Mouse (Mus musculus): ENCODE results near the gene Tmem268. TPM values are rescaled to one million over a fixed set of nuclear protein-coding genes. Genes with fewer than 3 reads are reported as not detected.

Gene Tmem268
- total RNA-seq, 2 experiments from 2014 or later, result 5.8 to 8.3 TPM

DNA sequence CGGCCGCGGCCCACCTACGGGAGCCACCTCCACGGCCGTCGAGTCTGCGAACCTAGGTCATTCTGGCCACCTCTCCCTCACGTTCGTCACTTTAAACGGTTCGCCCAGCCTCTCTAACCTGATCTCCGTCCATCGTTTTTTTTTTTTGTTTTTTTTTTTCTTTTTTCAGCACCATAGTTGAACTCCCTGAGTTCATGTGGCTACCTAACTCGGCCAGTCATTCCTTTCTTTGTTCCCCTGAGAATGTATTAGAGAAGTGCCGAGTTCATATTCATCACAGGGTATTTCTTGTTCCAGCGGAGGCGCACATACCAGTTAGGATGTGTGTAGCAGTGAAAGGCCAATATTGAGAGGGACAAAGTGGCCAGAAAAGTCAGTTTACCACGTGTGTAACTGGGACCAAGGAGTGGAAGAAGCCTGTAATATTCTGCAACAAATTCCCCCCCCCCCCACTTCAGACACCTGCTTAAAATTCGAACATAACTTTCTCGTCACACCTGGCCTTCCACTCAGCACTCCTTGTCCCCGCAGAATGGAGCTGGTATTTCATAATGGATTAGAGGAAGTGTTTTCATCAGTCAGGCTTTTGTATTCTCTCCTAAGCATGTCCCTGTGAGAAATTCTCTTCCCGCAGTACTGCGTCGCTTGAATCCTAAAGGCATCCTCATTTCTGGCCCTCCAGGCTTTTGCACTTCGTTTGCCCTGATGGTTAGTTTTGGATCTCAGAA lies 13.2 kb upstream of the Tmem268 start:
- Histone ChIP-seq H3K4me3 (peak overlapping the region; percentile 70), H3K27ac (peak overlapping the region; percentile 95)
- TF ChIP-seq CTCF (conservative IDR thresholded peaks at IDR 0.05), result no peak
- no peak for DNase-seq (ENCODE audit: low spot score in 2 of 2)

DNA sequence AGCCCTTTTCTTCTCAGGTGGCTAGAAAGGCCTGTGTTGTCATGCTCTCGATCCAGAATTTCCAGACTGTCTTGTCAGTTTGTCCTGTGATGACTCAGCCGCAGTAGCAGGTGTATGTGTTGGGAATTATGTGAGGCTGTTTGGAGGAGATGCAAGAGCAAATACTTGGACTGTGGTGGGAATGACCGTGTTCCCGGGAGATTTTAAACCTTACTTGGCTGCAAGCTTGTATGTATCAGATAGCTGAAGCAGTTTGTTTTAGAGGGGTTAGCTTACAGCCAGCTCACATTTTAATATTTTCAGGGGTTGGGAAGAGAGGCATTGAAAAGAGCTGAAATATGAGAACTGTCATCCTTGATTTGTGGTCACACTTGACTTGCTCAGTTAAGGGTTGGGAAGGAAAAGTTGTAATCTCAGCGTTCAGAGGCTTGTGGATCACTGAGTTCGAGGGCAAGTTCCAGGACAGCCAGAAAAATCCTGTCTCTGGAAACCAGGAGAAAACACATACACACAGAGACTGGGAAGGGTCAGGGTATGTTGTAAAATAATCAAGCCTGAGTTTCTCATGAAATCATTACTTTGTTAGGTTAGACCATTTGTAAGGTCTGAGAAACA lies 12.0 kb upstream of the Tmem268 start:
- DNase-seq (ENCODE audit: low spot score in 2 of 2), result no peak
- no peak for TF ChIP-seq CTCF (conservative IDR thresholded peaks at IDR 0.05)
- H3K27ac ChIP-seq, result no peak overlapping the region; the same call in 1 of the 2 replicates
- H3K4me3 ChIP-seq, result peak overlapping the region; percentile 70; the same call in 1 of the 2 replicates

DNA sequence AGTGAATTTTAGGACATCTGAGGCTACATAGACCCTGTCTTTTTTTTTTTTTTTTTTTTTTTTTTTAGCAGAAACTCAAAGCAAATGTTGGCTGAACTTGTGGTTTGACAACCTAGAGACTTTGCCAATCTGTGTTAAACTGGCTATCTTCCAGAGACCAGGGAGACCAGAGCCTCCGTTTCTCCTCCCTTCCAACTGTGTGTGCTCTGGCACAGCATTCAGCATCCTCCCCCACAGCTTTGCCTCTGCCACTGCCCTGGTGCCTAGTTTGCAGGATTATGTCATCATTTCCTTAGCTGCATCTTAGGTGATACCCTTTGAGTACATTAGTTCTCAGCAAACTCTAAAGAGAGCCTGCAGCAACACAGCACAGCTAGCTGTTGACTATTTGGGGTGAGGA lies 10.8 kb upstream of the Tmem268 start:
- TF ChIP-seq CTCF (conservative IDR thresholded peaks at IDR 0.05), result no peak
- DNase-seq (ENCODE audit: low spot score in 2 of 2), result no peak
- no peak overlapping the region for H3K4me3 ChIP-seq
- no peak overlapping the region for H3K27ac ChIP-seq

DNA sequence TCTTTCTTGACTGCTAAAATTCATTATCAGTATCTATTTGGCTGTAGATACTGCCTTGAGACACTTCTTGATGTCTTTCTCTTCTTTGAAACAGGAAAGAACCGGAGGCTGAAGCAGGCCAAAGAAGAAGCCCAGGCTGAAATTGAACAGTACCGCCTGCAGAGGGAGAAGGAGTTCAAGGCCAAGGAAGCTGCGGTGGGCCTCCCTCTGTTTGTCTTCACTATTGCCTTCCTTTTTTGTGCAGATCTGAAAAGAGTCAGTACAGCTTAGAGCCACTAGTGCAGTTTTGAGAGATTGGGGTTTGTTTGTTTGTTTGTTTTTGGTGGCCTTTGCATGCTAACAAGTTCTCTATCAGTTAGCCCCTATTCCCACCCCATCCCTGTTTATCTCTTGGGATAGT lies 10.1 kb upstream of the Tmem268 start:
- no peak for DNase-seq (ENCODE audit: low spot score in 2 of 2)
- no peak overlapping the region for H3K4me3 ChIP-seq
- peak; percentile 48 for TF ChIP-seq CTCF (conservative IDR thresholded peaks at IDR 0.05)
- no peak overlapping the region for H3K27ac ChIP-seq

DNA sequence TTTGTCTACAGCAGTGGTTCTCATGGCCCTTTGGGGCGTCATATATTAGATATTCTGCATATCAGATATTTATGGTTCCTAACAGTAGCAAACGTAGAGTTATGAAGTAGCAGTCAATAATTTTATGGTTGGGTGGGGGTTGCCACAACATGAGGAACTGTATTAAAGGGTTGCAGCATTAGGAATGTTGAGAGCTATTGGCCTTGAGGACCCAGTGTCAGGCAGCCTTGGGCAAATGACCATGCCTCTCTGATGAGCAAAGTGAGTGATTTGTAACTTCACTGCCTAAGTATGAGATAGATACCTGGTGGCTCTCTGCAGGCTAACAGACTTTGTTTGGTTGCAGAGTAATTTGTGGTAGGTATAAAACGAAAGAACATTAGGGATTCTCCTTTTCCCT lies 7.7 kb upstream of the Tmem268 start:
- Histone ChIP-seq H3K4me3 (no peak overlapping the region), H3K27ac (no peak overlapping the region)
- DNase-seq (ENCODE audit: low spot score in 2 of 2), result no peak
- no peak for TF ChIP-seq CTCF (conservative IDR thresholded peaks at IDR 0.05)

DNA sequence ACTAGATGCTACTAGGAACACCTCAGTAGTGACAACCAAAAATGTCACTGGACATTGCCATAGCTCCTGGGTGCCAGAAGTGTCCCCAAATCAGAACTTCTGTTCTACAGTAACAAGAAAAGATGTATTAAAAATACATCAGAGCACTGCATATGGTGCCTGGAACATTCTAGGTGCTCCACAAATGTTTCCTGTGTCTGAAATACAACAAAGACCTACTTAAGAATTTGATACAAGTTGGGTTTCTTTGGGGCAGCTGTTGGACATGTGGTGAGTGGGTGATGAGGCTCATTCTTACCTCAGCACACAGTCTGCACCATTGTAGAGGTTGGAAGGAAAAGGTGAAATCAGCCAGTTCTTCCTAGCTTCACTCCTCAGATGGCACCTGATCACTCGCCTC lies 5.7 kb upstream of the Tmem268 start:
- no peak for DNase-seq (ENCODE audit: low spot score in 2 of 2)
- no peak overlapping the region for H3K27ac ChIP-seq
- no peak overlapping the region for H3K4me3 ChIP-seq
- no peak for TF ChIP-seq CTCF (conservative IDR thresholded peaks at IDR 0.05)

DNA sequence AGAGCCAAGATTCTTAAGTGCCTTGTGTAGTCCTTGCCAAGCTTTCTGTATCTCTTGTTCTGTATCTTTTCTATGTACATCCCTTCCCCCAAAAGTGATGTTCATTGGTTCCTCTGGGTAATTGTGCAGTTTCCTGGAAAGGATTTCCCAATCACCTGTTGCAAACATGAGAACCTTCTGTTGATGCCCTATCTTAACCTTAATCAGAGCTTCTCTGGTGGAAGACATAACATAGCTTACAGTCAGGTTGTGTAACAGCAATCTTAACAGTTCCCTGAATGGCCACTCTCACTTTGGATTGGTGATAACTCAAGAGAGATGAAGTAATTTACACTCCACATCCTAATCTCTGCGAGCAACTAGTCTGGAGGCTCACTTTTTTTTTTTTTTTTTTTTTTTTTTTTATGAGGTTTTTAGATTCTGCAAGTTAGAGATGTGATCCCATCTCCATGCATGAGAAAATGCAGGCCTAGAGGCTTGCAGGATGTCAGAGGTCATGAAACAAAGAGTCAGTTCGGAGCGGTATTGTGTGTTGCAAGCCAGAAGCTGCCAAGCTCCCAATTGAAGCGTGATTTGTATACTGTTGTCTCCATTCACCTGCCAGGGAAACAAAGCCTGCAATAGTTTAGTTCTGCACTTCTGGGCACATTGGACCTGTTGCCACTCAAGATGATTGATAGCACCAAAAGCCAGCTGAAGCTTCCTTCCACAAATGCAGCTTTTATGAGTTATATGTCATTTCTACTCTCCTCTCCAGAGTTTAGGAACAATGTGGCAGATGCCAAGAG lies 4.6 kb upstream of the Tmem268 start:
- DNase-seq (ENCODE audit: low spot score in 2 of 2), result no peak
- no peak for TF ChIP-seq CTCF (conservative IDR thresholded peaks at IDR 0.05)
- H3K27ac ChIP-seq, result no peak overlapping the region
- no peak overlapping the region for H3K4me3 ChIP-seq

DNA sequence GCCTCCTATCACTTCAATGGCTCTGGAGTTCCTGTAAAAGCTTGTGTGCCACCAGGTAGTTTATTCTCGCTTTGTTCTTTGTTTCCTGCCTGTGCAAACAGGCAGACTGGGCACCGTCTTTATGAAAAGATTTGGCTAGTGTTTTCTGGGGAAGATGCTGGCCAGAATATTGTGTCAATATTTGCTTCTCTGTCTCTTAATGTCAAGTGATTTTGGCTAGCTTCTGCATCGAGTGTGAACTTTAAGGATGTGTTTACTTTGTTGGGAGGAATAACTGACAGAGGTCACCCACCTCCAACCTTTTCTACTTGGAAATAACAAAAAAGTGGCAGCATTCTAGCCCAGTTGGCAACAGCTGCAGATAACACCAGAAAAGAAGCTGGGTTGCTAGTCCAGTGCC lies 4.0 kb upstream of the Tmem268 start:
- TF ChIP-seq CTCF (conservative IDR thresholded peaks at IDR 0.05), result no peak
- Histone ChIP-seq H3K4me3 (no peak overlapping the region), H3K27ac (no peak overlapping the region)
- DNase-seq (ENCODE audit: low spot score in 2 of 2), result no peak

DNA sequence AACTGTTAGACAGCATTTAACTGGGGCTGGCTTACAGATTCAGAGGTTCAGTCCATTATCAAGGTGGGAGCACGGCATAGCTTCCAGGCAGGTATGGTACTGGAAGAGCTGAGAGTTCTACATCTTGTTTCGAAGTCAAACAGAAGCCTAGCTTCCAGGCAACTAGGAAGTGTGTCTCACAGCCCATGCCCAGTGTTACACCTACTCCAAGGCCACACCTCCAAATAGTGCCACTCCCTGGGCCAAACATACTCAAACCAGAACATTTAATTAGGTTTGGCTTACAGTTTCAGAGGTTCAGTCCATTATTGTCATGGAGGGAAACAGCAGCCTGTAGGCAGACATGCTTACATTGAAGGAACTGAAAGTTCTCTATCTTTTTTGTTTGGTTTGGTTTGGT lies 3.5 kb upstream of the Tmem268 start:
- no peak for TF ChIP-seq CTCF (conservative IDR thresholded peaks at IDR 0.05)
- DNase-seq (ENCODE audit: low spot score in 2 of 2), result no peak
- H3K4me3 ChIP-seq, result no peak overlapping the region
- H3K27ac ChIP-seq, result no peak overlapping the region

DNA sequence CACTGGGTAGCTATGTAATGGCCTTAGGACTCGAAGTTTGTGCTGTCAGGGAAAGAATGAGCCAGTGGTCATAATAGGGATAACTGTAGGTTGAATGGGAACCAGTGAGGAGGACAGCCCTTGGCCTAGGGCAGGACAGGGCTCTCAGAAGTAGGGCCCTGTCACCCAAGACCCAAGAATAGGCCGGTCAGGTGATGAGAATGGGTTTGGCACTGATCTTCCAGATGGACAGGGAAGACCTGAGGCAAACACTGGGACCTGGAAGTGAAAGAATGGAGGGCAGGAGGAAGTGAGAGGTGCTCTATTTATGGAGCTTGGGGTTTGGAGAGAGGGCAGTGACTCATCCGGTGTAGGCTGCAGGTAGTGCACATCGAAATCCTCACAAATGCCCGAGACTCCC lies 1.9 kb upstream of the Tmem268 start:
- no peak for DNase-seq (ENCODE audit: low spot score in 2 of 2)
- no peak for TF ChIP-seq CTCF (conservative IDR thresholded peaks at IDR 0.05)
- Histone ChIP-seq H3K27ac (no peak overlapping the region), H3K4me3 (no peak overlapping the region)

DNA sequence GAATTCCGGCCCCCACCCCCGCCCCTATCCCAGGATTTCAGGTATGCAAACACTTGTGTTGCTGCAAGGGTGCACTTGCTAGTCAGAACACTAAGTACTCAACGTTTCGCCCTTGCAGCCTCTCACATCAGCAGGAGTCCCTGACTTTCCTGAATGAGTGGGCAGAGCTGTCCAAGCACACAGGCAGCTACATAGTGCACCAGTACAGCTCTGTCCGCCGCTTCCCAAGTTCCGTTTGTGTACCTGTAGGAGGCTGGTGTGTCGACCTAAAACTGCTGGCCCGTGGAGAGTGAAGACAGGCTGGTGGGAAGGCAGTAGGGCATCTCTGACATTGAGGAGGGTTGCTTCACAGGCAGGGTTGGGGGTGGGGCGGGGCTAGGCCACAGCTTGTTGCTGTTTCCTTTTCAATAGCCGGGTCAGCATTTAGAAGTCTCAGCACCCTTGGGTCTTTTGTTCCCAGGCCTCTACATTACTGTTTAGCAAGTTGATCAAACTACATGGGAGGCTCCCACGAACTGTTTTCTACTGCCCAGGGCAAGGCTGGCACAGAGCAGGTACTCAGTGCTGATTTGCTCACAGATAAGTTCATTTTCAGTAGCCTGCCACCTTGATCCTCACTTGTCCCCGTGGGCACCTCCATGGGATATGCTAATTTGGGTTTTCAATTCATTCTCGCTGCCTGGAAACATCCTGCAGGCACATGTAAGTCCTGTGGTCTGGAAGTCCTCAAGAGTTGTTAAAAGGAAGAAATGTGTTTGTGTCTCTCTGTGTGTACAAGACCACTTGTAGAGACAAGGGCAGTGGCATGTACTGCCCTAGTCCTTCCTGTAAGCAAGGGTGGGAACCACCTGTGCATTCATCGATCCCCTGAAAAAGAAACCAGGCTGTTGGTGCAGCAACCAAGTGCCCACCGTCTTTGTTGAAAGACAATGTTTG lies 1.2 kb upstream of the Tmem268 start:
- no peak for TF ChIP-seq CTCF (conservative IDR thresholded peaks at IDR 0.05)
- Histone ChIP-seq H3K27ac (peak overlapping the region; percentile 86; the same call in 1 of the 2 replicates), H3K4me3 (no peak overlapping the region)
- no peak for DNase-seq (ENCODE audit: low spot score in 2 of 2)

DNA sequence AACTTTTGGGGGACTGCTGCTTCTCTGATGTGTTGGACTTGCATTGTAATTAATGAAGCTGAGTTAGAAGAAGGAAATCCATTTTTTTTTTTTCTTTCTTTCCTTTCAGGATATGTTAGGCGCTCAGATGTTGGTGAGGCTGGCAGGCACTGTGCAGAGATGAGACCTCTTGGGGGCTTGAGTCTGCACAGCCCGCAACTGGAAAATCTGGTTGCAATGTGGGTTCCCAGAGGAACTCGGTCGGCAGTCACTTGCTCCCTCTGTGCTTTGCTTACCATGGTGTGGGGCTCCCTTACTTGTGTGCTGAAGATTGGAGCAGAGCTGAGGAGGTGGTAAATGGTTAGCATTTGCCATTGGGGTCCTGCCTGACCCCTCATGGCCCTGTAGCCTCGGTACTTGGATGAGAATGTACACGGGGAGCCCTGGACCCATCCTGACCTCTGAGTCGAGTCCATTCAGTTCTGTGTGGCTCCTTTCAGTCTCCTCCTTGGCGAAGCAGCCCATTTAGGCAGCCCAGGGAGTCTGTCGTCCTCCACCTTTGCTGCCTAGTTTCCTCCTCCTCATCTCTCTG lies 631 bp downstream of the Tmem268 start:
- Histone ChIP-seq H3K4me3 (peak overlapping the region; percentile 84), H3K27ac (peak overlapping the region; percentile 86)
- no peak for TF ChIP-seq CTCF (conservative IDR thresholded peaks at IDR 0.05)
- no peak for DNase-seq (ENCODE audit: low spot score in 2 of 2)
